Mouse (Mus musculus): Measurements from ENCODE around the gene Ubl4b. TPM values are rescaled to one million over a fixed set of nuclear protein-coding genes. Genes with fewer than 3 reads are reported as not detected.
A peak's percentile ranks its signal among the peaks of the same experiment; 100 is the strongest.

Gene Ubl4b
- polyA plus RNA-seq, 1 experiment from 2014 or later = not detected

GRCm38 (mm10) chr3:107576807-107577206, 21.9 kb upstream of the Ubl4b start:
- 66% methylated on average over 3 of the region's 3 CpGs for WGBS (ENCODE audit: insufficient replicate concordance)
- no peak for ATAC-seq
- TF ChIP-seq EP300 (IDR thresholded peaks at IDR 0.05; ENCODE audit: low read depth) = no peak
- no peak for TF ChIP-seq CTCF (IDR thresholded peaks at IDR 0.05; ENCODE audit: low read depth)
- Histone ChIP-seq H3K9me3 (ENCODE audit: low read length) (no peaks in the 10 kb centered on the region), H3K9ac (replicated peaks) (no peak overlapping the region), H3K4me3 (ENCODE audit: low read depth, low read length) (no peak overlapping the region), H3K4me1 (ENCODE audit: insufficient read depth) (no peaks in the 10 kb centered on the region), H3K27me3 (ENCODE audit: insufficient read depth, low read length) (peaks cover 22% of the 10 kb centered on the region), H3K4me2 (ENCODE audit: low read depth, low read length) (no peak overlapping the region), H3K36me3 (replicated peaks; ENCODE audit: insufficient read depth, low read length) (no peaks in the 10 kb centered on the region), H3K27ac (ENCODE audit: low read depth) (no peak overlapping the region)
- DNase-seq = no peak

DNA sequence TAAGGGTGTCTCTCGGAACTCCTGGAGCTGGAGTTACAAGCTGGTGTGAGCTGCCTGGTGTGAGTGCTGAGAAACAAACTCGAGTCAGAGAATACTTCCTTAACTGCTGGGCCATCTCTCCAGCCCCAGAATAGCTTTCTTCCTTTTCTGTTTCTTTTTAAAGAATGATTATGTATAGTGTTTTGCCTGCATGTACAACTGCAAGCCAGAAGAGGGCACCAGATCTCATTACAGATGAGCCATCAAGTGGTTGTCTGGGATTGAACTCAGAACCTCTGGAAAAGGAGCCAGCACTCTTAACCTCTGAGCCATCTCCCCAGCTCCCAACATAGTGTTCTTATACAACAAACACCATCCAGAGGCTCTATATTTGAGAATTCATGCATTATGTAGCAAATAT, 16.3 kb upstream of the Ubl4b start:
- no peak for DNase-seq
- no peaks in the 10 kb centered on the region for H3K27me3 ChIP-seq (ENCODE audit: insufficient read depth, low read length)

GRCm38 (mm10) chr3:107568721-107569120, 13.8 kb upstream of the Ubl4b start:
- no peak overlapping the region for H3K4me2 ChIP-seq (ENCODE audit: low read depth, low read length)
- ATAC-seq (no peak), DNase-seq (no peak)
- 69% methylated on average over 4 of the region's 4 CpGs for WGBS (ENCODE audit: insufficient replicate concordance)
- H3K4me3 ChIP-seq (ENCODE audit: low read depth, low read length) = no peak overlapping the region
- H3K27ac ChIP-seq (ENCODE audit: low read depth) = no peak overlapping the region
- no peaks in the 10 kb centered on the region for H3K36me3 ChIP-seq (replicated peaks; ENCODE audit: insufficient read depth, low read length)
- no peaks in the 10 kb centered on the region for H3K9me3 ChIP-seq (ENCODE audit: low read length)
- no peaks in the 10 kb centered on the region for H3K27me3 ChIP-seq (ENCODE audit: insufficient read depth, low read length)
- TF ChIP-seq EP300 (IDR thresholded peaks at IDR 0.05; ENCODE audit: low read depth) = no peak
- no peak for TF ChIP-seq CTCF (IDR thresholded peaks at IDR 0.05; ENCODE audit: low read depth)
- H3K4me1 ChIP-seq (ENCODE audit: insufficient read depth) = no peaks in the 10 kb centered on the region
- H3K9ac ChIP-seq (replicated peaks) = no peak overlapping the region

More for the DNA sequence above, 16.3 kb upstream of the Ubl4b start:
- Histone ChIP-seq H3K4me3 (ENCODE audit: low read depth, low read length) (no peak overlapping the region), H3K36me3 (replicated peaks; ENCODE audit: insufficient read depth, low read length) (no peaks in the 10 kb centered on the region), H3K27ac (ENCODE audit: low read depth) (no peak overlapping the region), H3K9me3 (ENCODE audit: low read length) (no peaks in the 10 kb centered on the region), H3K4me1 (ENCODE audit: insufficient read depth) (no peaks in the 10 kb centered on the region), H3K4me2 (ENCODE audit: low read depth, low read length) (no peak overlapping the region), H3K9ac (replicated peaks) (no peak overlapping the region)
- TF ChIP-seq CTCF (IDR thresholded peaks at IDR 0.05; ENCODE audit: low read depth) = peak; percentile 55
- no peak for TF ChIP-seq EP300 (IDR thresholded peaks at IDR 0.05; ENCODE audit: low read depth)
- 42% methylated on average over 2 of the region's 2 CpGs for WGBS (ENCODE audit: insufficient replicate concordance)
- no peak for ATAC-seq

GRCm38 (mm10) chr3:107567766-107568165, 12.9 kb upstream of the Ubl4b start:
- ATAC-seq (no peak), DNase-seq (no peak)
- H3K9ac ChIP-seq (replicated peaks) = no peak overlapping the region
- no peaks in the 10 kb centered on the region for H3K9me3 ChIP-seq (ENCODE audit: low read length)
- H3K4me3 ChIP-seq (ENCODE audit: low read depth, low read length) = no peak overlapping the region
- TF ChIP-seq CTCF (IDR thresholded peaks at IDR 0.05; ENCODE audit: low read depth) (no peak), EP300 (IDR thresholded peaks at IDR 0.05; ENCODE audit: low read depth) (no peak)
- H3K36me3 ChIP-seq (replicated peaks; ENCODE audit: insufficient read depth, low read length) = no peaks in the 10 kb centered on the region
- WGBS (ENCODE audit: insufficient replicate concordance) = 72% methylated on average over 7 of the region's 7 CpGs
- no peak overlapping the region for H3K27ac ChIP-seq (ENCODE audit: low read depth)
- H3K4me2 ChIP-seq (ENCODE audit: low read depth, low read length) = no peak overlapping the region
- no peaks in the 10 kb centered on the region for H3K4me1 ChIP-seq (ENCODE audit: insufficient read depth)
- no peaks in the 10 kb centered on the region for H3K27me3 ChIP-seq (ENCODE audit: insufficient read depth, low read length)

- DNase-seq (no peak), ATAC-seq (no peak)
- H3K9ac ChIP-seq (replicated peaks) = no peak overlapping the region
- no peak overlapping the region for H3K4me3 ChIP-seq (ENCODE audit: low read depth, low read length)
- no peaks in the 10 kb centered on the region for H3K27me3 ChIP-seq (ENCODE audit: insufficient read depth, low read length)
- no peaks in the 10 kb centered on the region for H3K36me3 ChIP-seq (replicated peaks; ENCODE audit: insufficient read depth, low read length)
- H3K4me2 ChIP-seq (ENCODE audit: low read depth, low read length) = no peak overlapping the region
- no peaks in the 10 kb centered on the region for H3K9me3 ChIP-seq (ENCODE audit: low read length)
- TF ChIP-seq CTCF (IDR thresholded peaks at IDR 0.05; ENCODE audit: low read depth) = no peak
- no peak for TF ChIP-seq EP300 (IDR thresholded peaks at IDR 0.05; ENCODE audit: low read depth)
- no peaks in the 10 kb centered on the region for H3K4me1 ChIP-seq (ENCODE audit: insufficient read depth)
- no peak overlapping the region for H3K27ac ChIP-seq (ENCODE audit: low read depth)
- WGBS (ENCODE audit: insufficient replicate concordance) = 48% methylated on average over 3 of the region's 3 CpGs
Observed at GRCm38 (mm10) chr3:107565331-107565730, 10.5 kb upstream of the Ubl4b start.

DNA sequence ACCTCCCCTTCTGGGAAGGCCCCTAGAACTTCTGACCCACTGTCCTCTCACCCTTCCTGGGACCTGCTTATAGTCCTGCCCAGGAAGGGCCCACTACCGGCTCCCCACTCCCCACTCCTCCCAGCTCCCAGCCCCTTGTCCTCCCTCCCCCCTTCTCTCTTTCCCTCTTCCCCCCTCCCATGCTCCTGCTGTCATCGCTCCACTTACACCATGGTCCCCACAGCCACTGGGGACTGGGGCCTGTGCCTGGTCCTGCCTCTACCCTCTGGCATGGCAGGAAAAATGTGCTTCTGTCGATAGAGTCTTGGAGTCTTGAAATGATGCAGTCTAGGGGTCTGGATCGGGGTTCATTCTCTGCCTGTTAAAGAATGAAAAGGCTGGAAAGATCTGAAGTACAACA, 9.0 kb upstream of the Ubl4b start:
- Histone ChIP-seq H3K27ac (ENCODE audit: low read depth) (no peak overlapping the region), H3K9me3 (ENCODE audit: low read length) (no peaks in the 10 kb centered on the region), H3K4me1 (ENCODE audit: insufficient read depth) (no peaks in the 10 kb centered on the region), H3K27me3 (ENCODE audit: insufficient read depth, low read length) (no peaks in the 10 kb centered on the region), H3K4me2 (ENCODE audit: low read depth, low read length) (no peak overlapping the region), H3K36me3 (replicated peaks; ENCODE audit: insufficient read depth, low read length) (no peaks in the 10 kb centered on the region), H3K9ac (replicated peaks) (no peak overlapping the region), H3K4me3 (ENCODE audit: low read depth, low read length) (no peak overlapping the region)
- TF ChIP-seq EP300 (IDR thresholded peaks at IDR 0.05; ENCODE audit: low read depth) (no peak), CTCF (IDR thresholded peaks at IDR 0.05; ENCODE audit: low read depth) (no peak)
- ATAC-seq (no peak), DNase-seq (no peak)
- 31% methylated on average over 4 of the region's 4 CpGs for WGBS (ENCODE audit: insufficient replicate concordance)

DNA sequence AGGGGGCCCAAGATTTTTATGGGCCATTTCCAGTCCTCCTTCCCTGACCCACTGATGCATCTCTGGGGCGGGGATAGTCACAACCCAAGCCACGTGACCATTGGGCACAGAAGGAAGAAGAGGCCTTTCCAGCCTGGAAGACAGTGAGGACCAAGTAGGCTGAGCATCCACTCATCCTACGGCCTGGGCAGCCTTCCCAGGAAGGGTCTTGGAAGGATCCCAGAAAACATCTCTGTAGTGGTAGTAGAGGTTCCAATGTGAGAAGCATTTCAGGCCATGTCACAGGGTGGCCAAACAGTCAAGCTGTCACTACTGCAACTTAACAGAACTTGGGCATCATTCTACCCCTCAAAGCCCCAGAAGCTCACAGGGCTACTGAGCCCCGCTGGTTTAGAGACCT, 7.7 kb upstream of the Ubl4b start:
- WGBS (ENCODE audit: insufficient replicate concordance) = 72% methylated on average over 4 of the region's 4 CpGs

More for the DNA sequence above, 7.7 kb upstream of the Ubl4b start:
- TF ChIP-seq CTCF (IDR thresholded peaks at IDR 0.05; ENCODE audit: low read depth) (no peak), EP300 (IDR thresholded peaks at IDR 0.05; ENCODE audit: low read depth) (no peak)
- no peak for DNase-seq
- Histone ChIP-seq H3K4me2 (ENCODE audit: low read depth, low read length) (no peak overlapping the region), H3K27ac (ENCODE audit: low read depth) (no peak overlapping the region), H3K4me3 (ENCODE audit: low read depth, low read length) (no peak overlapping the region), H3K27me3 (ENCODE audit: insufficient read depth, low read length) (no peaks in the 10 kb centered on the region), H3K36me3 (replicated peaks; ENCODE audit: insufficient read depth, low read length) (no peaks in the 10 kb centered on the region), H3K4me1 (ENCODE audit: insufficient read depth) (no peaks in the 10 kb centered on the region), H3K9me3 (ENCODE audit: low read length) (no peaks in the 10 kb centered on the region), H3K9ac (replicated peaks) (no peak overlapping the region)
- ATAC-seq = no peak

All from liver, postnatal 0 days (tissue).